Mouse (Mus musculus): ENCODE data around the gene Cep135. TPM values are rescaled to one million over a fixed set of nuclear protein-coding genes. Genes with fewer than 3 reads are reported as not detected.

Gene Cep135
- polyA plus RNA-seq, 1 experiment from 2014 or later = 9.7 TPM

DNA sequence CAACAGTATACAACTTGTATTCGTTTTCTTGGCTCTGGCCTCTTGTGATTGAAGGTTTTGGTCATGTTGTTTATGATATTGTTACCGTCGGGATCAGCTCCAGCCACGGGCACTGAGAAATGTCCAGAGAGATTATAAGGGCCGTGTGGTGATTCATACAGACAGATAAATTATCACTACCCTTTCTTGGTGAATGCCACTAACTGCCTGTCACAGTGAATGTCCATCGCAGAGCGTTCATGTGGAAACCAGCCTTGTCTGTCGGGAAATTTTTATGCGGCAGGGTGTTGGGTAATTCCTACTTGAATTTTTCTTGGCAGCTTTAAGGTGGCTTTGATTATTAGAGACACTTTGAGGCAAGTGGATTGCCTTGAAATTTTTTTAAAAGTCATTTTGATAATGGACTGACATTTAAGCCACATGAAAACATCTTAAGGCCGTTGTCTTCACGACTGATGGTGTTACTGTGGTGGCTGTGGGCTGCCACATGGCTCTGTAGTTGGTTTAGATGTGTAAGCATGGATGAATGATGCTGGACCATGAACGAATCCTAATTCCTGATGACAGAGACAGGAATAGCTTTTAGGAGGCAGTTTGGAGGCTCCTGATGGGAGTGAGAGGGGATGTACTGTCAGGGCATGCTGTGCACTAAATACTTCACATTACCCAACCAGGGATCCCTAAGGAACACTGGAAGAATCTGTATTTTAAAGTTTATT lies 103.4 kb downstream of the Cep135 start:
- peaks cover 30% of the 10 kb centered on the region for H3K4me1 ChIP-seq
- H3K9ac ChIP-seq = no peak overlapping the region
- no peaks in the 10 kb centered on the region for H3K27me3 ChIP-seq
- no peak overlapping the region for H3K4me2 ChIP-seq (replicated peaks)
- ATAC-seq (ENCODE audit: low FRiP score, low read depth) = no peak
- H3K27ac ChIP-seq = no peak overlapping the region
- H3K36me3 ChIP-seq = no peaks in the 10 kb centered on the region
- no peaks in the 10 kb centered on the region for H3K9me3 ChIP-seq
- 84% methylated on average over 12 of the region's 12 CpGs for WGBS
- no peak overlapping the region for H3K4me3 ChIP-seq

Other genes with a start within 250 kb of the Cep135 start
- 1.4 and 2.1 TPM in 2 replicates for gene Nmu, start 224.9 kb upstream of the Cep135 start, polyA plus RNA-seq (2015; fragmentation: Nextera tagmentation; extraction: Ambion mirVana)
- not detected in 2 replicates for gene Gm7271, start 104.7 kb upstream of the Cep135 start, polyA plus RNA-seq (2015; fragmentation: Nextera tagmentation; extraction: Ambion mirVana)
- 36.4 and 36.8 TPM in 2 replicates for gene Exoc1, start 59.4 kb upstream of the Cep135 start, polyA plus RNA-seq (2015; fragmentation: Nextera tagmentation; extraction: Ambion mirVana)
- gene C530008M17Rik, start 67.8 kb downstream of the Cep135 start, polyA plus RNA-seq (2015; fragmentation: Nextera tagmentation; extraction: Ambion mirVana) = 19.9 and 24.2 TPM in 2 replicates

Data from limb, embryonic 13.5 days (tissue).